Mouse (Mus musculus): ENCODE data around the gene Kif3a. TPM values are rescaled to one million over a fixed set of nuclear protein-coding genes. Genes with fewer than 3 reads are reported as not detected.

Kif3a gene
- polyA plus RNA-seq, 1 experiment from 2014 or later = 223 TPM

GRCm38 (mm10) chr11:53616748-53617558 lies 49.8 kb downstream of the Kif3a start:
- no peaks in the 10 kb centered on the region for H3K36me3 ChIP-seq (ENCODE audit: inconsistent target)
- H3K27ac ChIP-seq = no peak overlapping the region
- 62% methylated on average over 8 of the region's 8 CpGs for WGBS (ENCODE audit: missing documents)
- H3K79me2 ChIP-seq (ENCODE audit: inconsistent target) = no peaks in the 10 kb centered on the region
- no peak overlapping the region for H3K4me3 ChIP-seq (ENCODE audit: inconsistent target)

- no peak overlapping the region for H3K4me3 ChIP-seq (ENCODE audit: inconsistent target)
- WGBS (ENCODE audit: missing documents) = 92% methylated on average over 3 of the region's 4 CpGs
- H3K79me2 ChIP-seq (ENCODE audit: inconsistent target) = no peaks in the 10 kb centered on the region
- no peak overlapping the region for H3K27ac ChIP-seq
- no peaks in the 10 kb centered on the region for H3K36me3 ChIP-seq (ENCODE audit: inconsistent target)
These were observed 50.5 kb downstream of the Kif3a start for GRCm38 (mm10) chr11:53617562-53618109.

DNA sequence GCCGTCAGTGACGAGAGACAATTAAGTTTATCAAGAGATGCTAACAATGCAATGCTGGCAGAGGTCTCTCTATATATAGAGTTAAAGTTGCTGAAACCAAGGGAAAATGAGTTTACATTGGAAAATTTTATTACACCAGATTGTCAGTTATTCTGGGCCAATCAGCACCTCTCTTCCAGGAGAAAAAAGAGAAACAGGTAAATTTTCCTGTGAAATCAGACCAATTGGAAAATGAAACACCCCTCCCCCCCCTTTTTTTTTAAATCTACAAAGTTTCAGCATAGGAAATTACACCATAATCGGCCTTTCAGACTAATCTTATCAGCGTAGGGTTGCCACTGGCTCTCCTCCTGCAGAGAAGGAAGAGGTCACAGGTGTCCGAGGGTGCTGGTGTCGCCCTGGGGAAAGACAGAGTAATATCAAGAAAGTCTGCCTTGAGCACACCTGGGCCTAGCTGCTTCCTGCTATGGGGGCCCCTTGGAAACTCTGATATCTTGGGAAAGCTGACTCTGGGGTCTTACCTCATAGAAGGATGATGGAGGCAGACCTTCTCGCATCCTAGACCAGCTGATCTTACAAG lies 51.5 kb downstream of the Kif3a start, which contains the start of gene Il4:
Il4 (minus strand) TSS at position 51 of the 580 bp plus-strand sequence.
- 76% methylated on average over 7 of the region's 7 CpGs for WGBS (ENCODE audit: missing documents)
- Histone ChIP-seq H3K4me3 (ENCODE audit: inconsistent target) (no peak within 1 kb of the TSS), H3K36me3 (ENCODE audit: inconsistent target) (no peaks in the 10 kb centered on the region), H3K27ac (no peak within 1 kb of the TSS), H3K79me2 (ENCODE audit: inconsistent target) (no peaks in the 10 kb centered on the region)

DNA sequence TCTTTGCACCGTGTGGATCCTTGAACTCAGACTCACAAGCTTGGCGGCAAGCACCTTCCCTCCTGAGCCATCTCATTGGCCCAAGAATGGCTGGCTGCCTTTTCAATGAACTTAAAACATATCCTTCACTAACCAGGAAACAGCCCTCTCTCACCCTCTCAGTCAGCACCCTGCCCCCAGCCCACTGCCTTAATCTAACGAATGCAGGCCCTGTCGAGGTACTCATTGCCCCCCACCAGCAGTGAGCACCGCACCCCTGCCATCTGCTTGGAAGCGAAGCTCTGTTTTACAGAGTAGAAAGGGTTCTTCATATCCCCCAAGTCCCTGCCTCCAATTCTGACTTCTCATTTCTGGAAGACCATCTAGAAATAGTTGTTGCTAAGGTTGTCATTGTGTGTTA lies 52.2 kb downstream of the Kif3a start:
- Histone ChIP-seq H3K79me2 (ENCODE audit: inconsistent target) (no peaks in the 10 kb centered on the region), H3K4me3 (ENCODE audit: inconsistent target) (no peak overlapping the region), H3K27ac (no peak overlapping the region), H3K36me3 (ENCODE audit: inconsistent target) (no peaks in the 10 kb centered on the region)
- WGBS (ENCODE audit: missing documents) = 83% methylated on average over 6 of the region's 6 CpGs

- Histone ChIP-seq H3K27ac (no peak overlapping the region), H3K36me3 (ENCODE audit: inconsistent target) (no peaks in the 10 kb centered on the region), H3K4me3 (ENCODE audit: inconsistent target) (no peak overlapping the region), H3K79me2 (ENCODE audit: inconsistent target) (no peaks in the 10 kb centered on the region)
- 84% methylated on average over 4 of the region's 4 CpGs for WGBS (ENCODE audit: missing documents)
These were observed 52.9 kb downstream of the Kif3a start for GRCm38 (mm10) chr11:53620094-53620493.

- WGBS (ENCODE audit: missing documents) = 77% methylated on average over 10 of the region's 11 CpGs
- Histone ChIP-seq H3K4me3 (ENCODE audit: inconsistent target) (no peak overlapping the region), H3K79me2 (ENCODE audit: inconsistent target) (no peaks in the 10 kb centered on the region), H3K36me3 (ENCODE audit: inconsistent target) (no peaks in the 10 kb centered on the region), H3K27ac (no peak overlapping the region)
These were observed 54.6 kb downstream of the Kif3a start for GRCm38 (mm10) chr11:53621582-53622439.

- Histone ChIP-seq H3K27ac (no peak overlapping the region), H3K79me2 (ENCODE audit: inconsistent target) (no peaks in the 10 kb centered on the region), H3K4me3 (ENCODE audit: inconsistent target) (no peak overlapping the region), H3K36me3 (ENCODE audit: inconsistent target) (no peaks in the 10 kb centered on the region)
- 14% methylated on average over 6 of the region's 6 CpGs for WGBS (ENCODE audit: missing documents)
These were observed 55.2 kb downstream of the Kif3a start for GRCm38 (mm10) chr11:53622440-53622806.

DNA sequence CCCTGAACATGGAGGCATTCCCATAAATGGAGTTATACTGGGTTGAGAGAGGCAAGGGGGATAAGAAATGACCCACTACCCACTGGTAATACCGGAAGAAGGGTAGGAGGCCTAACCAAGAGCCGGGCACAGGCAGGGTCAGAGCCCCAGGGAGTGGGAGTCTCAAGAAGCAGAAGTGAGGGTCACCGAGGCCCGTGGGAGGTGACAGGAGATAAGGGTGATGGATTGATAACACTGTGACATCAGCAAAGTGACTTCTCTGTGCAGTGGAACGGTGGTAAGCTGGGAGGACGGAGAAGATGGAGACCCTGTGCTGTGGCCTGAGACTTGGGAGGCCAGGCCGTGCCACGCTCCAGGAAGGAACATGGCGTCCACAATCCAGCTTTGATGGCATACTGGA lies 56.4 kb downstream of the Kif3a start:
- Histone ChIP-seq H3K79me2 (ENCODE audit: inconsistent target) (no peaks in the 10 kb centered on the region), H3K4me3 (ENCODE audit: inconsistent target) (no peak overlapping the region), H3K27ac (no peak overlapping the region), H3K36me3 (ENCODE audit: inconsistent target) (no peaks in the 10 kb centered on the region)
- 78% methylated on average over 9 of the region's 9 CpGs for WGBS (ENCODE audit: missing documents)

- no peak overlapping the region for H3K27ac ChIP-seq
- H3K36me3 ChIP-seq (ENCODE audit: inconsistent target) = no peaks in the 10 kb centered on the region
- whole genome bisulfite sequencing (ENCODE audit: missing documents) = 92% methylated on average over 1 of the region's 2 CpGs
- H3K79me2 ChIP-seq (ENCODE audit: inconsistent target) = no peaks in the 10 kb centered on the region
- H3K4me3 ChIP-seq (ENCODE audit: inconsistent target) = no peak overlapping the region
These were observed 56.9 kb downstream of the Kif3a start for GRCm38 (mm10) chr11:53624124-53624523.

DNA sequence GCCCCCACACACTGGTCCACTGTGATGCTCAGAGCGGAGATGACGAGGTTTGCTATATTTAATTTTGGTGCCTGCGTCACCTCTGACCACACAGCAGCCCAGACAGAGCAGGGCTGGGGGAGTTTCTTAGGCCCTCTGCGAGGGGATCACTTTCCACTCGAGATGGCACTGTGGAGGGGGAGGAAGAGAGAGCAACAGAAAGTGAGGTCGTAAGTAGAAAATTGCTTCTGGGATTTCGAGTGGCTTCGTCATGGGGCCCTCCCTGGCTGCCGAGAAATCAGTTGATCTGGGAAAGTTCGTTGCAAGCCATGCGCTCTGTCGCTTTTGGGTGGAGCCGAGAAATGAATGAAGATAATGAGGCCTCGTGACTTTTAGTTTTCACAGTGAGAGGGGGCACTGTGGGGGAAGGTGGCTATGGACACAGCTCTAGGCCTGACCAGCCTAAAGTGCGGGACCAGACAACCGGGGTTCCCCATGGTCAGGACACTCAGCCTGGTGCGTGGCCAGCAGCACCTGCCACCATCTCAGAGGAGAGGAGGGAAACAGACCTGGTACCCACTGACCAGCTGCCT lies 59.7 kb downstream of the Kif3a start:
- WGBS (ENCODE audit: missing documents) = 93% methylated on average over 17 of the region's 17 CpGs
- Histone ChIP-seq H3K36me3 (ENCODE audit: inconsistent target) (no peaks in the 10 kb centered on the region), H3K27ac (no peak overlapping the region), H3K79me2 (ENCODE audit: inconsistent target) (no peaks in the 10 kb centered on the region), H3K4me3 (ENCODE audit: inconsistent target) (no peak overlapping the region)

DNA sequence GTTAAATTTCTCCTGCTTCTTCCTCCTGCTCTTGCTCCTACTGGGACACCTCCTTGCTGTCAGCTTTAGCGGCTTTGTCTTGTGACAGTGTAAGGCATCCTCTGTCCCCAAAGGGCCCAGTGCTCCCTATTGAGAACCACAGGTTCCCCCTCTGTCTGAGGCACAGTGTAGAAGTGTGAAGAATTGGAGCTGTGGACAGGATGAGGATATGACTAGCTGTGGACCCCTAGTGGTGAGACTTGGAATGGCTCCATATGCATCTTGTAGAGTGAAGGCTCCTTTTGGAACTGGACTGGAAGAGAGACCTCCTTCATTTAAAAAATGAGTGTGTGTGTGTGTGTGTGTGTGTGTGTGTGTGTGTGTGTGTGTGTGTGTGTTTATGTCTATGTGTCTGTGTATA lies 60.7 kb downstream of the Kif3a start:
- WGBS (ENCODE audit: missing documents) = 0% methylated on average over 1 of the region's 1 CpGs
- no peak overlapping the region for H3K4me3 ChIP-seq (ENCODE audit: inconsistent target)
- H3K79me2 ChIP-seq (ENCODE audit: inconsistent target) = no peaks in the 10 kb centered on the region
- no peaks in the 10 kb centered on the region for H3K36me3 ChIP-seq (ENCODE audit: inconsistent target)
- H3K27ac ChIP-seq = no peak overlapping the region

- H3K79me2 ChIP-seq (ENCODE audit: inconsistent target) = no peaks in the 10 kb centered on the region
- WGBS (ENCODE audit: missing documents) = 90% methylated on average over 14 of the region's 14 CpGs
- H3K4me3 ChIP-seq (ENCODE audit: inconsistent target) = no peak overlapping the region
- H3K27ac ChIP-seq = no peak overlapping the region
- H3K36me3 ChIP-seq (ENCODE audit: inconsistent target) = no peaks in the 10 kb centered on the region
These were observed 65.0 kb downstream of the Kif3a start for GRCm38 (mm10) chr11:53632122-53632733.

DNA sequence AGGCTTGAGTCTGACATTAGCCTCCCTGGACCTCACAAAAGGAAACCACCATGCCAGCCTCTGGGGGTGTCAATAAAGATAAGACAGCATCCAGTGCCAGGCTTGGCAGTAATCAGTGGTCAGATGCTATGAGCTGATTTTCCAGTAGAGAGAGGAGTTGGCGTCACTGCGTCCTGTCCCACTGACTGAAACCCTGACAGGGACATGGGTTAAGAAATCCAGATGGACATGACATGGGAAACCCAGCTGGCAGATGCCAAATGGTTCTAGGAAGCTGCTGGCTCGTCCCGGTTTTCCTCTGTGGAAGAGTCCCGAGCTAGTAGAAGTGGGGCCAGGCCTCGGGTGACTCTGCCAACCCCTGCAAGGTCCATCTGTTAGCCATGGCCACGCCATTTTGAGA lies 66.5 kb downstream of the Kif3a start:
- 94% methylated on average over 7 of the region's 7 CpGs for whole genome bisulfite sequencing (ENCODE audit: missing documents)
- no peak overlapping the region for H3K27ac ChIP-seq
- no peaks in the 10 kb centered on the region for H3K36me3 ChIP-seq (ENCODE audit: inconsistent target)
- H3K4me3 ChIP-seq (ENCODE audit: inconsistent target) = no peak overlapping the region
- H3K79me2 ChIP-seq (ENCODE audit: inconsistent target) = no peaks in the 10 kb centered on the region

DNA sequence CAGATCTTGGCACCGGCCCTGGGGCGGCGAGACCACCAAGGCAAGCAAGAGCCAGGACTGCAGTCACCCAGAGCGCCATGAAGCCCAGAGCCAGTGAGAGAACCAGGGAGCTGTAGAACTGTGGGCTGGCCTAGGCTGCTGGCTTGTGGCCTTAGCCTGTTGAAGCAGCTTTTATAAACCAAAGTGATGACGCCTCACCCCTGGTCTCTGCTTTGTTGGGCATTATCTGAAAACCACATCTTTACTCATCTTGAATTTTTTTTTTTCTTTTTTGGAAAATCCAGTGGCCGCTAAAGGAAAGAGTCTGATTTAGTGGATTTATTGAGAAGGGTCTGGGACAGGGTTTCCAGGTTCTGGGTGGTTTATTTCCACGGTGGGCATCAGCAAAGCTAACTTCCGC lies 67.4 kb downstream of the Kif3a start, which contains the start of gene Il13:
Il13 (minus strand) TSS at position 147 of the 400 bp plus-strand sequence.
- no peak within 1 kb of the TSS for H3K4me3 ChIP-seq (ENCODE audit: inconsistent target)
- no peaks in the 10 kb centered on the region for H3K79me2 ChIP-seq (ENCODE audit: inconsistent target)
- WGBS (ENCODE audit: missing documents) = 95% methylated on average over 8 of the region's 8 CpGs
- no peaks in the 10 kb centered on the region for H3K36me3 ChIP-seq (ENCODE audit: inconsistent target)
- no peak within 1 kb of the TSS for H3K27ac ChIP-seq

Data from macrophage (primary cell).